Mouse (Mus musculus): Measurements from ENCODE around the gene Syt12.
"Not testable (repeated sequence)": the region's sequence is repeated elsewhere in the genome, so short reads cannot be mapped to it uniquely, and the experiment has no call there.

Syt12 gene

DNA sequence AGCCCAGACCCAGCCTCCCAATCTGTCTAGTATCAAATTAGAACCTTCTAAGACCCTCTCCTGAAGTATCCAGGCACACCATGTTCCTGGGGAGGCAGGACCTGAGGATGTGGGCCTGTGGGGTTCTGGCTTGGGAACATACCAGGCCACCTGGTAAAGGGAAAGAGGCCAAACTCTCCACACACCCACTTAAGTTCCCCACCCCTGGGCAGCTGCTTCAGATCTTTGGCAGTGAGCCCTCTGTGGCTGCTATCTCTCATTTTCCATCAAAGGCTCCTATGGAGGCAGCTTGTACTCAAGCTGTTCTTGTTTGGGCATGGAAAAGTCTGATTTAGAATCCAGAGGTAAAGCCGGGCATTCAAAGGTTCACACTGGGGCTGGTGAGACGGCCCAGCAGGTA, 10.6 kb upstream of the Syt12 start:
- no peak for DNase-seq

DNA sequence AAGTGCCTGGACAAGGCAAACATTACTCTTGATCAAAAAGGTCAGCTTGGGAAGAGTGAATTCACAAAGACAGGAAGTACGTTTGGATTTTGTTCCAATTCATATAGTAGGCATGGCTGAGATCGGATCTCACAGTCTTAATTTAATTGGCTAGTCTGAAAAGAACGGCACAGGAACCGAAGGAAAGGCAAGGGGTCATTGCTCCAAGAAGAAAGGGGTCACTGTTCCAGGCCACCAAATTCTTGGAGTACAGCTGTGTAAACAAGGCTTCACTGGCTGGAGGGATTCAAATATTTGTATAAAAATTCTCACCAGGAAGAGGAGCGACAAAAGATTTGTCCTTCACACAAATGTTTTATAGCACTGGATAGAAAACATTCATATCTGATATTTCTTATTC, 7.8 kb upstream of the Syt12 start:
- DNase-seq = no peak

DNA sequence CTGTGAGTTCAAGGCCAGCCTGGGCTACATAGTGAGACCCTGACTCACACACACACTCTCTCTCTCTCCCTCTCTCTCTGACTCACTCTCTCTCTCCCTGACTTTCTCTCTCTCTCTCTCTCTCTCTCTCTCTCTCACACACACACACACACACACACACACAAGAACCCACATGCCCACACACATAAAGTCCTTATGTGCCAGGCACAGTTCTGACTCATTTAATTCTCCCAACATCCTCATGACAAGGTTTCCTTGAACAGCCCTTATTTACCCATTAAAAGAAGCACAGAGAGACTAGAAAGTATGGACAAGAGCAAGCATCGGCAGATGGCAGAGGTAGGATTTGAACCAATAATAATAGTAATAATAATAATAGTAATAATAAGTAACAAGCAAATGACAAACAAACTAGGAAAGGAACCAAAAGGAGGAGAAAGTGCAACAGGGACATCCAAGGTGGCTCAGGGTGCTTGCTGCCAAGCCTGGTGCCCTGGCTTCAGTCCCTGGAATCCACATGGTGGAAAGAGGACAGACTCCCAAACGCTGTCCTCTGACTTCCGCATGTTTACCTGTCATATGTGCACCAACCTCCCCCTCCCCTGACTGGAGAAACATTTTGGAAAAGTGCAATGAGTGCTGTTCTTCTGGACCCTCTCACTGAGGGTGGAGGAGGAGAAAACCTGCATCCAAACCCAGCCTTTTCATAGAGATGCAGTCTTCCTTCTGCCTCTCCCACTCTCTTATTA, 5.0 kb upstream of the Syt12 start:
- no peak for DNase-seq

DNA sequence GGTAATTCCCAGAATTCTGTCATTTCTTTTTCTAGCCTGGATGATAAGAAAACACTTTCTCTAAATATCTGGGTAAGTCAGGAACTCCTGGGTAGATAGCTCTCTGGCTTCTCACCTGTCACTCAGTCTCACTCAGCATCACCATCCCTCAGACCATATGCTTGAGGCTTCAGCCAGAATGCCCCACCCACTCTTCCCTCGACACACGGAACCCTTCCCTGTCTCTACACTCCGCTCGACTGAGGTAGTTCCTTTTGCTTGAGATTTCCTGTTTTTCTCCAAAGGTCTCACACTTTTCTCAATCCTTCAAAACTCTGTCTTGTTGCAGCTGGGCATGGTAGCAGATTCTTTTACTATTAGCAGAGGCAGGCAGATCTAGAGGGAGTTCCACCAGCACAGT, 4.1 kb upstream of the Syt12 start:
- DNase-seq = no peak

DNA sequence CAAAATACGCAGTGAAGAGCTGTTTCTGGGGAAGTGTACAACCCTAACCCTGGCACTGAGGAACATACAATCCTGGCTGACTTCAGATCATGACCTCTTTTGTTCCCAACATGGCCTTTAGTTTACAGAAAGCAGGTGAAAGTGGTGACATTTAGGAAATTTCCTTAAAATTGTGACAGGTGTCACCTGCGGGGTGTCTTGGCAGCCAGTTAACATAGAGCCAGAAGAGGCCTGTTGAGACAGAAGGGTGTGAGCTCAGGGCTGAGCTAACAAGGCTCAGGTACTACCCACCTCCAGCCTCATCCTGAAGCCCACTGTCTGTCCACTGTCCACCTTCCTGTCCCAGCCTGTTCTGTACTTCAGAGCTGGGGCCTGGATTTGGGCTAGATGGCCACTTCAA, 2.8 kb upstream of the Syt12 start:
- DNase-seq = no peak

DNA sequence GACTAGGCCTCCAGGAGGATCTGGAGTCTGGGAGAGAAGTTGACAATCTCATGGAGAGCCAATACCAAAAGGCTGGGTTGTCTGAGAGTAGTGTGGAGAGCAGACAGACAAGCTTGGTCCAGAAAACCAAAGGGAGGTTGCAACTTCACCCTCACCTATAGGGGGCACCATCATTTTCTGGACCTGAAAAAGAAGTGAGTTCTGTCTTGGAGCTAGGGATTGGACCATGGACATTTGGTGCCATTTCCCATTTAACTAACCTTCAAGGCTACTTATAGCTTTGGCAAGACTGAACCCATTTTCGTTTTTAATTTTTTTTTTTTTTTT, 906 bp upstream of the Syt12 start:
- DNase-seq = peak; percentile 46

DNA sequence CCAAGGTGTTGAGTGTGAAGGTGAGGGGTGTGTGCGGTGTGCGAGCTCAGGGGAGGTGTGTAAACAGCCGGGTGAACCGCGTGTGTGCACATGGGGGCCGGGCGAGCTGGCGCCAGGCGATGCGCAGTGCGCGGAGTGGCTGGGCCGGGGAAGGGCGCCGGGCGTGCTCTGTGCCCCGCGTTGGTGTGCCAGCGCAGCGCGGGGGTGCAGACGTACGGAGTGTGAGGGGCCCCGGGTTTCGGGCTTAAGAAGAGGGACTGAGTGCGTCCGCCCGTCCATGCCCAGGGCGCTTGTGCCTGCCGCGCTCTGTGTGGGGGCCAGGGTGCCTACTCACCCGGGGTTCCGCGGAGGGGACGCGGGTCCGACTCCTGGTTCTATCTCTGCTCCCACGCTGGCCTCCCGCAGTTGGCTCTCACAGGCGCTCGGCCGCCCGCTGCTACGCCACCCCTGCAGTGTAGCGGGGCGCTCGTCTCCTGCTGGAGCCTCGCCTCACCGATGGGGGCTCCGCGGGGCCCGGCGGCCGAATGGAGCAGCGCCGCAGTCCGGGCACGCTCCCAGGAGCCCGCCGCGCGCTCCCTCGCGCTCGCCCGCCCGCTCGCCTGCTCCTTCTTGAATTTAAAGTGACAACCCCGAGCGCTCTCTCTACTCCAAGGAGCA, 518 bp downstream of the Syt12 start:
- DNase-seq = peak; percentile 65

DNA sequence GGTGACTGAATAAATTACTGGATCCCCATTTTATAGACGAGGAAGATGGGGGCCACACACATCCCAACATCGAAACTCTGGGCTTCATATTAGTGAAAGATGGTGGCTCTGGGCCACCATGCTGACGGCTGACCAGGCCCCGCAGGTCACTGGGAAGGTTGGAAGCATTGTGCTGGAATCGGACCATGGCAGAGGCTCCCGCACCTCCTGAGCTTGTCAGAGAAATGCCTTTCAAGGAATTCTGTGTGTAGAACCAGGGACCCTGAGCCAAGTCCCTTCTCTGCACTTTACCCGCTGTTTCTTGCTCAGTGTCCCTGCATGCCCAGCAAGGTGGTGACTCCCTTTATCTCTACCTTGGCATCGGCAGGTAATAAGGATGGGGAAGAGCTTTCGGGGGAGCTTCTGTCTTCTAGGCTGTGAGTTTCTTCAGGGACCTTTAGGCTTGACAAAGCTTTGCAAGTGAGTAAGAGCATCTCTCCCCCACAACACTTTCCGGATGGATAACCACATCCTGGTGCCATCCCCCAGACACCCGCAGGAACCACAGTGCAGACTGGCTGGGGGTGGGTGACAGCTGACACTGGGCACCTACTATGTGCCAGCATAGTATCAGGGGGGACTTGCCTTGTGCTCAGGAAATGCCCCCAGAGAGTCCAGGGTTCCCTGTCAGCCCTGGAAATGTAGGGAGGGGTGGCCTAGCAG, 1.9 kb downstream of the Syt12 start:
- DNase-seq = no peak

DNA sequence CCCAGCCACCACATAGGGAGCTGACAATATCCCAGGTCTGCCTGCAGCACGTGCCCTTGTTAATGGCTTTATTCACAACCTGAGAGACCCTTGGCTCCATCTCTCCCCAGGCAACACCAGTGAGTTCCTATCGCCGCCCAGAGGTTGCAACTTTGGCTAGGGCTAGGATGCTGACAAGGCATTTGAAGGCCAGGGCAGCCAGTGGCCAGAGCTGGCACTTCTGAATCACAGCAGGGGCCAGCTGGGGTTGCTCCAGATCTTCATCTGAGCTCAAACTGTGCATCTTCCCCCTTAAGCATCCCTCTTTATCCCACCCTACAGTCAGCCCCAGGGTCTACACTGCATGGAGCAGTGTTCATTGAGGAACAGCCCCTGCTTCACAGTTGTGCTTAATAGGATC, 2.5 kb downstream of the Syt12 start:
- no peak for DNase-seq

DNA sequence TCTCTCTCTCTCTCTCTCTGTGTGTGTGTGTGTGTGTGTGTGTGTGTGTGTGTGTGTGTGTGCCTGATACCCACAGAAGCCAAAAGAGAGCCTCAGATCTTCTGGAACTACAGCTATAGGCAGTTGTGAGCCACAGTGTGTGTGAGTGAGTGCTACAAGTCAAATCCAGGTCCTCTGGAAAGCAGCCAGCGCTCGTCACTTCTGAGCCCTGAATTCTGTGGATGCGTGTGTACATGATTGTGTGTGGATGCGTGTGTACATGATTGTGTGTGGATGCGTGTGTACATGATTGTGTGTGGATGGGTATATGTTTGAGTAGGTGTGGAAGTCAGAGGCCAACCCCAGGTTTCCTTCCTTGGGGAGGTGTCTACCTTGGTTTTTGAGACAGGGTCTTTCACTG, 3.7 kb downstream of the Syt12 start:
- no peak for DNase-seq

DNA sequence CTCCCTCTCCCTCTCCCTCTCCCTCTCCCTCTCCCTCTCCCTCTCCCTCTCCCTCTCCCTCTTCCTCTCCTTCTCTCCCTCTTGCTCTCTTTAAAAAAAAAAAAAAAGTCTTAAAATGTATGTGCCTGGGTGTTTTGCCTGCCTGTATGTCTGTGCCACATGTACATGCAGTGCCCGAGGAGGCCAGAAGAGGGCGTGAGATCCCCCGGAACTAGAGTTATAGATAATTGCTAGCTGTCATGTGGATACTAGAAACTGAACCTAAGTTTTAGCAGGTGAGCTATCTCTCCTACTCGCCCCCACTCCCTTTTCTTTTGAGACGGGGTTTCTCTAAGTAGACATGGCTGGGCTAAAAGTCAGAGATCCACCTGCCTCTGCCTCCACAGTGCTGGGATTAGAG, 8.9 kb downstream of the Syt12 start:
- no peak for DNase-seq

DNA sequence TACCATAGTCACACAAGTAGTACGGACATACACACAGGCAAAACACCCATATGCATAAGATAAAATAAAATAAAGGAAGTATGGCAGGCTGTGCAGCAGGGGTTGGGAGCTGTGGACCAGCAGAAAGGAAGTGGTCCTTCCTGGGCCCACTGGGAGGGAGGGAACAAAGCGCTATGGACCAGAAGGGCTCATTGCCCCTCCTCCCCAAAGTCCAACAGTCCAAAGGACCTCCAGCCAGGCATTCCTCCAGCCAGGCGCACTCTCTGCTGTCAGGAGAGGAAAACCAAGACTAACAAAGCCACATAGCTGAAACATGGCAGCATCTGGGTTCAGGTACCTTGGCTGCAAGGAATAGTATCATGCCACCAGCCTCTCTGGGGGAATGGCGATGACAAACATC, 12.6 kb downstream of the Syt12 start:
- DNase-seq = no peak

DNA sequence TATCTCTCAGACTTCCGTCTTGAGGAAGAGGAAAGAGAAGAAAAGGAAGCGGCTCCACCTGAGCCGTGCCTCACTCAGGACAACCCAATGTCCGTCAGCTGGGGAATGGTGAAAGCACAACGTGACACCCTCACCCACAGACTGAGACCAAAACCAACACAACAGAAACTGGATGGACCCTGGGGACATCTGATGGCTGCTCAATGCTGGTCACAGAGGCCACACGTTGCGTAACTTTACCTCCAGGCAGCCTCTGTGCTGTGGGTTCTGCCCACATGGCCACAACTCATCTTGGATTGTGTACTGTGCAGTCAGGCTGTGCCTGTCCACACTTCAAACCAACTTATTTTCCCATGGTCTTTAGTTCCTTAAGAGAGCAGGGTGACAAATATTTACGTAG, 15.3 kb downstream of the Syt12 start:
- DNase-seq = no peak

DNA sequence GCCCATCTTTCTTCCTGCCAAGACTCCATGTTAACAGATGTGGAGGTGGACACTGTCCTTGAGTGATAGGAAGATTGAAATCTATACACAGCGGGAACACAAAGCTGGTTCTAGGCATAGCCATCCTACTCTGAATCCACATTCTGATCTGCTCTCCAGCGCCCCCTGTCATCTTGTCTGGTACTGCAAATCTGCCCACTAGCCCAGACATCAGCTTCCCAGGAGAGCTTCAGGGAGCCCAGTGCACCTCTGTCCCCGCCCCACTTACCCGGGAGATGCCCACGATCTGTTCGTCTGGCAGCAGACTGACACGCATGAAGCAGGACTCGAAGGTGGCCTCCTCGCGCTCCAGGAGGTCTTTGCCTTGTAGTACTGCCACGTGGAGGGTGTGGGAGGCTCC, 21.0 kb downstream of the Syt12 start:
- DNase-seq = peak; percentile 80

DNA sequence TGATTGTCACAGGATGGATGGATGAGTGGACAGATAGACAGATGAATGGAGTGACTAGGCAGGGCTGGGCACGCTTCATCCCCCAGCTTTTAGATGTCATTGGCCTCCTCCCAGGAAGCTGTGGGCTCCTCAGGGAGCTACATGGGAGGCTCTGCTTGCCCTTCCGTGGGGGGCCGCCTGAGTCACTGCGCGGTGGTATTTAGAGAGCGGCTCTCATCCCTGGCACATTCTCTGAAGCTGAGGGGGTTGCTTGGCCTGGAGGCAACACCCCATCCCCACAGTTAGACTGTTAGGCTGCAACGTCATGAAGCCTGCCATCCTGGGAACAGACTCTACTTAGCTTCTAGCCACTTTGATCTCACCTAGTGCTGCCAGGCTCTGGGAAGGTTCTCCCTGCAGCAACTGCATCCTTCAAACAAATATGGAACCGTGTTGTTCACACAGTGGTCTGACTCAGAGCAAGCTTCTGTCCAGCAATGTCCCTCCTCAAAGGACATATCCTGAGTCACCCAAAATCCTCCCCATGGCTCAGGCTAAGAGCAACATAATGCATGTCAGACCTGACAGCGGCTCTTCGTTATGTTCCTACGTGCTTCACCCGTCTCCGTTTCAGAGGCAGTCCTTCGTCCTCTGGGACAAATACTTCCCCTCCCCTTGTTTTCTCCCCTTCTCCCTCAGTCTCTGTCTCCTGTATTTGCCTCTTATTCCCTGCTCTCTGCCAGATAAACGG, 22.0 kb downstream of the Syt12 start:
- no peak for DNase-seq

DNA sequence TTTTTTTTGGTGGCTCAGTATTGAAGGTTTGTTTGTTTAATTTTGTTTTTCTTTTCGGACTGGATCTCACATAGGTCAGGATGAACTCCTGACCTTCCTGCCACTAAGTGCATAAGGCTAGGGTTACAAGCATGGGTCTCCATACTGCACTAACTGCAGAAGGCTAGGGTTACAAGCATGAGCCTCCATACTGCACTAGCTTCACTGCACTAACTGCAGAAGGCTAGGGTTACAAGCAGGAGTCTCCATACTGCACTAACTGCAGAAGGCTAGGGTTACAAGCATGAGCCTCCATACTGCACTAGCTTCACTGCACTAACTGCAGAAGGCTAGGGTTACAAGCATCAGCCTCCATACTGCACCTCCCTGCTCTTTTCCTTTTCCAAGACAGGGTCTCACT, 23.2 kb downstream of the Syt12 start:
- DNase-seq = not testable (repeated sequence)

DNA sequence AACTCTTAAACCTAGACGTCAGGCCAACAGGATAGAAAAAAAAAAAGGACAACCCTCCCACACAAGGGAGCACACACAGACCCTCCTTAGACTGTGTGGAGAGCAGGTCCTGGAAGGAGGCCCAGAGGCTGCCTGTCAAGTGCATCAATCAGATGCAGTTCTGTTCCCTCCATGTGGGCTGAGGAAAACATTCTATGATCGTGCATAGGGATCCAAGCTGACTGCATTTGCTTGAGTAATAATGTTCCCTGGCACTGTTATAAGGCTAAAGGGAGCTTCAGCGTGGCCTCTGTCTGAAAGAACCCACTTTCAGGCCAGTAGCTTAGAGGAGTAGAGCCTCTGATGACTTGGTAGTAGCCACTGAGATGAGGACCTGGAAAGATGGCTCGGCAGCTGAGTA, 24.7 kb downstream of the Syt12 start:
- DNase-seq = no peak

DNA sequence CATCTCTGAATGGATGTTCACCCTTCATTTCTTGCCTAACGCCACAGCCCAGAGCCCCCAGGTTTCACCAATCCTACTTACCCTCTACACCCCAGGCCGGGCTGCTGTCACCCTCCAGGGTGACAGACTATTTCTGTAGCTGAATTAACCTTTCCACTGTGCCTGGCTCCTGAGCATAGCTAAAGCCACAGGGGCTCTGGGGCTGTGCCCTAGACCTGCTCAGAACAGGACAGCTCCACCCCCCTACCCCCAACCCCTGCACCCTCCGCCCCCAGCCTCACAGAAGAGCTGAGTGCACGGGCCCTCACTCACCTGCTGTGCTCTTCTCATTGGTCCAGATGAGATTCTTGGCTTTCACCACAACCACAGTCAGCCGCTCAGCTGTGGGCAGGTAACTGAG, 25.3 kb downstream of the Syt12 start:
- DNase-seq = peak; percentile 32

DNA sequence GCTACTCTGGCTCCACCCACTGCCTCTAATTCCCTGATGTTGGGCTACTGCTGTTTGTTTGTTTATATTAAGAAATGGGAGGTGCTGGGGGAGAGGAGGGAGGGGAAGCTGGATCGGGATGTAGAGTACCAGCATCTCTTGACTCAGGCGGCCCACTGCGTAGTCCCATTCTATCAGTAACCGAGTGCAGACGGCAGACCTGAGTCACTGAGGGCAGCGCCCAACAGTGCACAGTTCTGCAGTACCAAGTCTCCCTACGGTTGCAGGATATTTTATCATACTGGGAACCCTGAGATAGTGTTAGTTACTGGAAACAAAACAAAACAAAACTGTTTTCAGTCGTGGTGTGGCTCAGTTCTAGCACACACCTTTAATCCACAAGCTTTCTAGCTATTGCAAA, 26.1 kb downstream of the Syt12 start:
- DNase-seq = no peak

DNA sequence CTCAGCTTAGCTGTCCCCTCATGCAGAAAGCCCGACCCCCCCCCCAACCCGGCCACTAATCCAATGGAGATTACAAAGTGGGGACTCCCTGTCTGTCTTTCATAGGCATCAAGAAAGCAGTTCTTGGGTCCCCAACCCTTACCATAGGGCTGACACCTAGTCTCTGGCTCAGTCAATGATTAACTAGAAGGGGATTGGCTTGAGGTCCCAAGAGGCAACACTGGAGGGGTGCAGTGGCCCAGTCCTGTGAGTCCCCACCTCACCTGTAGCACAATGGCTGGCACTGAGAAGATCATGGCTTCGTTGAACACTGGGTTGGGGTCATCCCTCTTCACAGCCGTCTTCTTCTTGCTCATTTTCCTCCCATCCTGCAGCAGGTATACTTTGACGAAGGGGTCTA, 26.6 kb downstream of the Syt12 start:
- DNase-seq = no peak

DNA sequence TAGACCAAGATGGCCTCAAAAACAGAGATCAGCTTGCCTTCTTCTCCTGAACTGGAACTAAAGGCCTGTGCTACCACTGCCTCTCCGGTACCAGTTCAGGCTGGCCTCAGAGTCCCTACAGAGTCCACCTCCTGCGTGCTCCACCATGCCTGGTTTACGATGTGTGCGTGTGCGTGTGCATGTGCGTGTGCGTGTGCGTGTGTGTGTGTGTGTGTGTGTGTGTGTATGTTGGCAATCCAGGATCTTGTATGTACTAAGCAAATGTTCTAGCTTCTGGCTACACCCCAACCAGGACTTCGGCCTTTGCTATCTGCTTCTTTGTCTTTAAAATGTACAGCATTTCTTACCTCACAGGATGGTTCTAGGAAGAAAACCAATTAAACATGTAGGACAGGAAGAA, 28.0 kb downstream of the Syt12 start:
- DNase-seq = no peak

DNA sequence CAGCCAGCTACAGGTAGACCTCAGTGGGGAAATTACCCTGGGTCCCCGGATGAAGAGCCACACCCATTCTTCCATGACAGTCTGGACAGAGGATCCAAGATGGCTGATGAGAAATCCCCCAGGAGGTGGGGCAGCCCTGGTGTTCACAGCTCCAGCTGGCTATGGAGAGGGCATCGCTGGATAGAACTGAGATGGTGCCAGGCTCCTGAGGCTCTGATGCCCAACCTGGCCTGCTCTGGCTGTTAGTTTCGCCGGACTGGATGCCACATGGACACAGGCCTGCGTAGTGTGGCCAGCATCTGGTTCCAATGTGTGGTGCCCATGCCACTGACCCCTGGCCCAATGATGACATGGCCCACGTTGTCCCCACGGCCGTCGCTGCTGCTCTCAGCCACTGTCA, 29.8 kb downstream of the Syt12 start:
- no peak for DNase-seq

DNA sequence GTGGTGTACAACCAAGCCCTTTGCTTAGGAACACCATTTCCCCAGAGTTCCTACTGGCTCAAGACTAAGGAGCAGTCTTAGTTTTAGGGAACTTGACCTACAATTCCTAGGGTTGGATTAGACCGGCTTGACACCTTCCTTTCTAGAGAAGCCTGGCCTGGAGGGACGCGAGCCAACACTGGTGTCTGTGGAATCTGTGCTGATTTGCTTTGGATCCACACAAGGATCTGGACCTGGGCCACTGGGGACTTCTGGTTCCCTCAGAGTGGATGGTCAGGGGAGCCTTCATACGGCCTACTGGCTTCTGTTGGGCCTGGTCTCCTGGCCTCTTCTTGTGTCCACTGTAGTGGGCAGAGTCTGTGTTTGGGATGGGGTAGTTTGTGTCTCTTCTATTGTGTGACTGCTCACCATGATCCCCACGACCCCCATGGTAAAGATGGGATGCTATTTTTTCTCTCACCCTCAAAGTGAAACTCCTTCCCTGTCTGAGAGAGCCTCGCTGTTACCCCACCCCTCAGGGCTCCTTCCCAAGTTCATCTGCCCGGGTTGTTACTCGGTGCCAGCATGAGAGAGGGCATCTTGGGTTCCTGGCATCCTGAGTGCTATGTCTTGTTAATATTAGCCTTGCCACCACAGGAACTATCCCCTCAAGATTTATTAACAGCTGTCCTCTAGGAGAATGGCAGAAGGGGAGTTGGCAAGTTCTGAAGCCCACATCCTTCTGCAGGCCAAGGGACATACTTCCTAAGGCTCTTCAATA, 30.4 kb downstream of the Syt12 start:
- DNase-seq = no peak
